ENCODE assay signal across 8 mouse cellular contexts in genomic region chr11:70563470-70564275, GRCm38 (mm10). TPM values are rescaled to one million over a fixed set of nuclear protein-coding genes. Genes with fewer than 3 reads are reported as not detected.
DNase-seq lines count a peak whose midpoint lies in the region; ATAC-seq and TF ChIP-seq lines count a peak whose summit lies in the region.

No protein-coding gene starts in this region.

- 1% methylated on average over 25 of the region's 25 CpGs for WGBS in embryonic facial prominence, embryonic 14.5 days
- WGBS in hindbrain, embryonic 10.5 days = 3% methylated on average over 25 of the region's 25 CpGs
- WGBS in limb, embryonic 12.5 days = under 1% methylated on average over 25 of the region's 25 CpGs
- 5% methylated on average over 25 of the region's 25 CpGs for WGBS in midbrain, embryonic 11.5 days
- WGBS in thymus, adult 2 months = 9% methylated on average over 25 of the region's 25 CpGs

- ATAC-seq in embryonic facial prominence, embryonic 14.5 days (ENCODE audit: low read depth) = no peak
- ATAC-seq in limb, embryonic 12.5 days (ENCODE audit: insufficient number of reproducible peaks, insufficient read depth, low FRiP score, low TSS enrichment, low read depth) = peak; percentile 7; the same call in 1 of the 2 replicates
- no peak for ATAC-seq in midbrain, embryonic 11.5 days (ENCODE audit: low FRiP score)

- peaks cover 28% of the 10 kb centered on the region for H3K4me1 ChIP-seq in E14TG2a.4 (replicated peaks; ENCODE audit: low read depth, low read length)
- H3K4me1 ChIP-seq in embryonic facial prominence, embryonic 14.5 days (ENCODE audit: control insufficient read depth, insufficient read depth, low read length) = peaks cover 10% of the 10 kb centered on the region
- H3K4me1 ChIP-seq in hindbrain, embryonic 10.5 days (replicated peaks) = peaks cover 57% of the 10 kb centered on the region
- H3K4me1 ChIP-seq in limb, embryonic 12.5 days (replicated peaks) = peaks cover 43% of the 10 kb centered on the region
- H3K4me1 ChIP-seq in midbrain, embryonic 11.5 days (ENCODE audit: control insufficient read depth, insufficient read depth, low read length) = peaks cover 16% of the 10 kb centered on the region
- peaks cover 10% of the 10 kb centered on the region for H3K4me1 ChIP-seq in thymus, adult 2 months (replicated peaks; ENCODE audit: control insufficient read depth, insufficient read depth, low read length)

- TF ChIP-seq CTCF in E14TG2a.4 (conservative IDR thresholded peaks at IDR 0.05; ENCODE audit: low read length) = no peak
- TF ChIP-seq CTCF in thymus, adult 2 months (IDR thresholded peaks at IDR 0.05; ENCODE audit: borderline replicate concordance, control insufficient read depth, extremely low read depth, insufficient read depth, low read length, poor library complexity) = no peak

- TF ChIP-seq POLR2A in thymus, adult 2 months (IDR thresholded peaks at IDR 0.05; ENCODE audit: control insufficient read depth, extremely low read depth, insufficient read depth, low read length, poor library complexity) = no peak

- peak overlapping the region; percentile 93 for H3K4me3 ChIP-seq in E14TG2a.4 (replicated peaks; ENCODE audit: low read length)
- H3K4me3 ChIP-seq in embryonic facial prominence, embryonic 14.5 days (ENCODE audit: low read depth, low read length) = peak overlapping the region; percentile 83
- peak overlapping the region; percentile 93 for H3K4me3 ChIP-seq in hindbrain, embryonic 10.5 days
- peak overlapping the region; percentile 83 for H3K4me3 ChIP-seq in limb, embryonic 12.5 days (replicated peaks)
- peak overlapping the region; percentile 86 for H3K4me3 ChIP-seq in midbrain, embryonic 11.5 days (ENCODE audit: low read depth, low read length)
- peak overlapping the region; percentile 80 for H3K4me3 ChIP-seq in thymus, adult 2 months (ENCODE audit: control insufficient read depth, insufficient read depth, low read length)

- H3K4me2 ChIP-seq in embryonic facial prominence, embryonic 14.5 days (ENCODE audit: low read depth, low read length) = peak overlapping the region; percentile 83
- peak overlapping the region; percentile 85 for H3K4me2 ChIP-seq in limb, embryonic 12.5 days
- H3K4me2 ChIP-seq in midbrain, embryonic 11.5 days = peak overlapping the region; percentile 96

- DNase-seq in A20 (ENCODE audit: low read depth, low spot score) = peak; percentile 52
- DNase-seq in embryonic facial prominence, embryonic 14.5 days (ENCODE audit: low spot score) = peak; percentile 60
- DNase-seq in hindbrain, embryonic 10.5 days (ENCODE audit: low spot score) = peak; percentile 49
- DNase-seq in midbrain, embryonic 11.5 days (ENCODE audit: low spot score, missing footprints) = peak; percentile 93
- peak; percentile 51 for DNase-seq in thymus, adult 2 months
- DNase-seq in urinary bladder, postnatal 10 days (ENCODE audit: low spot score) = no peak

- H3K27ac ChIP-seq in embryonic facial prominence, embryonic 14.5 days (replicated peaks; ENCODE audit: low read depth, low read length) = peak overlapping the region; percentile 86
- H3K27ac ChIP-seq in hindbrain, embryonic 10.5 days = peak overlapping the region; percentile 95
- H3K27ac ChIP-seq in limb, embryonic 12.5 days = peak overlapping the region; percentile 93
- H3K27ac ChIP-seq in midbrain, embryonic 11.5 days (ENCODE audit: low read depth, low read length) = no peak overlapping the region
- peak overlapping the region; percentile 58; the same call in 1 of the 2 replicates for H3K27ac ChIP-seq in thymus, adult 2 months (ENCODE audit: control insufficient read depth, insufficient read depth, low read length)

- peaks cover 15% of the 10 kb centered on the region for H3K36me3 ChIP-seq in E14TG2a.4 (ENCODE audit: insufficient read depth, low read length)
- peaks cover 9% of the 10 kb centered on the region; the same call in 1 of the 2 replicates for H3K36me3 ChIP-seq in embryonic facial prominence, embryonic 14.5 days (ENCODE audit: control insufficient read depth, insufficient read depth, low read length)
- H3K36me3 ChIP-seq in hindbrain, embryonic 10.5 days = peaks cover 9% of the 10 kb centered on the region; the same call in 1 of the 2 replicates
- H3K36me3 ChIP-seq in limb, embryonic 12.5 days = peaks cover 9% of the 10 kb centered on the region; the same call in 1 of the 2 replicates
- no peaks in the 10 kb centered on the region for H3K36me3 ChIP-seq in midbrain, embryonic 11.5 days (ENCODE audit: control insufficient read depth, insufficient read depth, low read length)
- no peaks in the 10 kb centered on the region for H3K36me3 ChIP-seq in thymus, adult 2 months (ENCODE audit: control insufficient read depth, insufficient read depth, low read length)

- H3K9me3 ChIP-seq in E14TG2a.4 (ENCODE audit: low read length) = no peaks in the 10 kb centered on the region
- no peaks in the 10 kb centered on the region for H3K9me3 ChIP-seq in embryonic facial prominence, embryonic 14.5 days (ENCODE audit: control insufficient read depth, low read length)
- H3K9me3 ChIP-seq in hindbrain, embryonic 10.5 days = no peaks in the 10 kb centered on the region
- no peaks in the 10 kb centered on the region for H3K9me3 ChIP-seq in limb, embryonic 12.5 days
- H3K9me3 ChIP-seq in midbrain, embryonic 11.5 days (ENCODE audit: control insufficient read depth, low read length) = no peaks in the 10 kb centered on the region

- 0 out of 2 replicates have a peak, but pooled peaks cover 3% of the 10 kb centered on the region for H3K27me3 ChIP-seq in E14TG2a.4 (ENCODE audit: insufficient read depth, low read length)
- no peaks in the 10 kb centered on the region for H3K27me3 ChIP-seq in embryonic facial prominence, embryonic 14.5 days (replicated peaks; ENCODE audit: control insufficient read depth, insufficient read depth, low read length)
- no peaks in the 10 kb centered on the region for H3K27me3 ChIP-seq in hindbrain, embryonic 10.5 days (ENCODE audit: insufficient read depth, poor library complexity, severe bottlenecking)
- no peaks in the 10 kb centered on the region for H3K27me3 ChIP-seq in limb, embryonic 12.5 days
- no peaks in the 10 kb centered on the region for H3K27me3 ChIP-seq in midbrain, embryonic 11.5 days (ENCODE audit: control insufficient read depth, insufficient read depth, low read length)
- H3K27me3 ChIP-seq in thymus, adult 2 months (ENCODE audit: control insufficient read depth, insufficient read depth, low read length) = no peaks in the 10 kb centered on the region

- peak overlapping the region; percentile 83 for H3K9ac ChIP-seq in embryonic facial prominence, embryonic 14.5 days (ENCODE audit: low read depth, low read length)
- H3K9ac ChIP-seq in limb, embryonic 12.5 days (replicated peaks) = peak overlapping the region; percentile 84
- H3K9ac ChIP-seq in midbrain, embryonic 11.5 days (ENCODE audit: low read length) = peak overlapping the region; percentile 81

RNA-seq across cellular contexts. Expression of gene Mink1, which starts 1.0 kb away (rescaled TPM):
- 17.2 and 18.3 TPM in 2 replicates for polyA plus RNA-seq in embryonic facial prominence, embryonic 14.5 days (2014; fragmentation: Nextera tagmentation; extraction: Ambion mirVana)
- 12.6 and 14.6 TPM in 2 replicates for polyA plus RNA-seq in hindbrain, embryonic 10.5 days (2016; fragmentation: Nextera tagmentation; extraction: Ambion mirVana)
- polyA plus RNA-seq in limb, embryonic 12.5 days (2016; fragmentation: Nextera tagmentation; extraction: Ambion mirVana) = 17.6 and 18.4 TPM in 2 replicates
- polyA plus RNA-seq in midbrain, embryonic 11.5 days (2014; fragmentation: Nextera tagmentation; extraction: Ambion mirVana) = 12.3 and 12.9 TPM in 2 replicates
- 151 and 172 TPM in 2 replicates for polyA plus RNA-seq in thymus, adult 2 months (2012; rRNA removed)

RNA-seq across cellular contexts. Expression of gene Pld2, which starts 23.8 kb away (rescaled TPM):
- polyA plus RNA-seq in embryonic facial prominence, embryonic 14.5 days (2014; fragmentation: Nextera tagmentation; extraction: Ambion mirVana) = 9.2 and 9.5 TPM in 2 replicates
- polyA plus RNA-seq in hindbrain, embryonic 10.5 days (2016; fragmentation: Nextera tagmentation; extraction: Ambion mirVana) = 3.8 and 4.1 TPM in 2 replicates
- polyA plus RNA-seq in limb, embryonic 12.5 days (2016; fragmentation: Nextera tagmentation; extraction: Ambion mirVana) = 4.4 and 4.5 TPM in 2 replicates
- polyA plus RNA-seq in midbrain, embryonic 11.5 days (2014; fragmentation: Nextera tagmentation; extraction: Ambion mirVana) = 3.5 and 4.0 TPM in 2 replicates
- polyA plus RNA-seq in thymus, adult 2 months (2012; rRNA removed) = 12.8 and 16.1 TPM in 2 replicates

RNA-seq across cellular contexts. Expression of gene Gm40193, which starts 30.9 kb away (rescaled TPM):
- polyA plus RNA-seq in embryonic facial prominence, embryonic 14.5 days (2014; fragmentation: Nextera tagmentation; extraction: Ambion mirVana) = 1.1 and 2.7 TPM in 2 replicates
- polyA plus RNA-seq in hindbrain, embryonic 10.5 days (2016; fragmentation: Nextera tagmentation; extraction: Ambion mirVana) = not detected in 2 replicates
- polyA plus RNA-seq in limb, embryonic 12.5 days (2016; fragmentation: Nextera tagmentation; extraction: Ambion mirVana) = not detected in 2 replicates
- not detected in 2 replicates for polyA plus RNA-seq in midbrain, embryonic 11.5 days (2014; fragmentation: Nextera tagmentation; extraction: Ambion mirVana)
- polyA plus RNA-seq in thymus, adult 2 months (2012; rRNA removed) = not detected in 2 replicates

RNA-seq across cellular contexts. Expression of gene Psmb6, which starts 38.5 kb away (rescaled TPM):
- 706 and 727 TPM in 2 replicates for polyA plus RNA-seq in embryonic facial prominence, embryonic 14.5 days (2014; fragmentation: Nextera tagmentation; extraction: Ambion mirVana)
- 1,108 and 1,160 TPM in 2 replicates for polyA plus RNA-seq in hindbrain, embryonic 10.5 days (2016; fragmentation: Nextera tagmentation; extraction: Ambion mirVana)
- 857 and 867 TPM in 2 replicates for polyA plus RNA-seq in limb, embryonic 12.5 days (2016; fragmentation: Nextera tagmentation; extraction: Ambion mirVana)
- polyA plus RNA-seq in midbrain, embryonic 11.5 days (2014; fragmentation: Nextera tagmentation; extraction: Ambion mirVana) = 826 and 909 TPM in 2 replicates
- 387 and 460 TPM in 2 replicates for polyA plus RNA-seq in thymus, adult 2 months (2012; rRNA removed)

RNA-seq across cellular contexts. Expression of gene Gltpd2, which starts 44.7 kb away (rescaled TPM):
- 0.53 and 0.84 TPM in 2 replicates for polyA plus RNA-seq in embryonic facial prominence, embryonic 14.5 days (2014; fragmentation: Nextera tagmentation; extraction: Ambion mirVana)
- 0.35 and 0.47 TPM in 2 replicates for polyA plus RNA-seq in hindbrain, embryonic 10.5 days (2016; fragmentation: Nextera tagmentation; extraction: Ambion mirVana)
- polyA plus RNA-seq in limb, embryonic 12.5 days (2016; fragmentation: Nextera tagmentation; extraction: Ambion mirVana) = 0.37 and 0.68 TPM in 2 replicates
- 0.18 and 0.22 TPM in 2 replicates for polyA plus RNA-seq in midbrain, embryonic 11.5 days (2014; fragmentation: Nextera tagmentation; extraction: Ambion mirVana)
- polyA plus RNA-seq in thymus, adult 2 months (2012; rRNA removed) = 0.22 and 0.50 TPM in 2 replicates
